Mouse (Mus musculus) MEL (cell line): ENCODE measurements around the gene Plekhm3. TPM values are rescaled to one million over a fixed set of nuclear protein-coding genes. Genes with fewer than 3 reads are reported as not detected.

Source experiments
- DNase-seq: peaks from one replicate; pipeline ENCODE4 v3.0.0; 2011; ENCODE audit warnings: low read depth, low spot score
- H3K27ac ChIP-seq: 2 replicates; pipeline ENCODE4 v1.5.1; 2012; ENCODE audit warnings: low read depth, mild to moderate bottlenecking, control low read depth, low read length, moderate library complexity; ENCODE audit not compliant: control insufficient read depth
- H3K27me3 ChIP-seq, 2 experiments: fragments of 150-350 bp in 1 of 2; sonication (generic) in 1 of 2; 2 replicates each; pipeline ENCODE4 v1.6.1; 2012; ENCODE audit warnings: low read length in 2 of 2, mild to moderate bottlenecking in 2 of 2, improper control_type of control experiment in 1 of 2, moderate library complexity in 1 of 2; ENCODE audit not compliant: insufficient read depth in 2 of 2, control insufficient read depth in 1 of 2
- H3K36me3 ChIP-seq, 2 experiments: 2 replicates each; pipeline ENCODE4 v1.6.1; 2012 to 2014; ENCODE audit warnings: low read length in 2 of 2, improper control_type of control experiment in 1 of 2, inconsistent platforms in 1 of 2, mild to moderate bottlenecking in 1 of 2; ENCODE audit not compliant: insufficient read depth in 2 of 2, control insufficient read depth in 1 of 2
- H3K4me1 ChIP-seq, 2 experiments: fragments of 150-350 bp in 1 of 2; sonication (generic) in 1 of 2; 2 replicates each; pipeline ENCODE4 v1.6.1; 2012; ENCODE audit warnings: low read length in 2 of 2, improper control_type of control experiment in 1 of 2, mild to moderate bottlenecking in 1 of 2; ENCODE audit not compliant: insufficient read depth in 2 of 2, control insufficient read depth in 1 of 2
- H3K4me3 ChIP-seq, 2 experiments: fragments of 150-350 bp in 1 of 2; sonication (generic) in 1 of 2; 2 replicates each; pipeline ENCODE4 v1.5.1; 2012; ENCODE audit warnings: low read depth in 2 of 2, low read length in 2 of 2, mild to moderate bottlenecking in 2 of 2, moderate library complexity in 2 of 2, control low read depth in 1 of 2, improper control_type of control experiment in 1 of 2; ENCODE audit not compliant: control insufficient read depth in 1 of 2, insufficient read depth in 1 of 2
- H3K79me2 ChIP-seq: 2 replicates; pipeline ENCODE4 v1.6.1; 2012; ENCODE audit warnings: mild to moderate bottlenecking, low read length, moderate library complexity; ENCODE audit not compliant: control insufficient read depth, poor library complexity, insufficient read depth
- H3K9ac ChIP-seq: 2 replicates; pipeline ENCODE4 v1.6.1; 2012; ENCODE audit warnings: low read depth, mild to moderate bottlenecking, control low read depth, low read length, moderate library complexity; ENCODE audit not compliant: control insufficient read depth, poor library complexity, severe bottlenecking
- H3K9me3 ChIP-seq: fragments of 150-350 bp; sonication (generic); replicated peaks from 2 replicates; pipeline ENCODE4 v1.6.1; 2012; ENCODE audit warnings: mild to moderate bottlenecking, low read length, improper control_type of control experiment, moderate library complexity; ENCODE audit not compliant: insufficient read depth
- CHD2 ChIP-seq: IDR thresholded peaks from 2 replicates; pipeline ENCODE4 v1.6.1; 2011; ENCODE audit warnings: low read length, improper control_type of control experiment
- ETS1 ChIP-seq: IDR thresholded peaks from 2 replicates; pipeline ENCODE4 v1.6.1; 2012; ENCODE audit warnings: low read depth, mild to moderate bottlenecking, inconsistent platforms, low read length, improper control_type of control experiment, moderate library complexity
- HCFC1 ChIP-seq: IDR thresholded peaks from 2 replicates; pipeline ENCODE4 v1.6.1; 2012; ENCODE audit warnings: low read depth, mild to moderate bottlenecking, inconsistent platforms, low read length, improper control_type of control experiment, moderate library complexity
- KAT2A ChIP-seq: conservative IDR thresholded peaks from 2 replicates; pipeline ENCODE4 v1.6.1; 2012; ENCODE audit warnings: low read depth, low read length, improper control_type of control experiment, inconsistent platforms
- MAZ ChIP-seq: IDR thresholded peaks from 2 replicates; pipeline ENCODE4 v1.6.1; 2012; ENCODE audit warnings: low read depth, mild to moderate bottlenecking, inconsistent platforms, low read length, improper control_type of control experiment
- MYB ChIP-seq: IDR thresholded peaks from 2 replicates; pipeline ENCODE4 v1.6.1; 2011; ENCODE audit warnings: mild to moderate bottlenecking, low read depth, low read length, improper control_type of control experiment
- MYC ChIP-seq: IDR thresholded peaks from 2 replicates; pipeline ENCODE4 v1.6.1; 2011; ENCODE audit warnings: low read depth, mild to moderate bottlenecking, low read length, improper control_type of control experiment, moderate library complexity
- NELFE ChIP-seq: IDR thresholded peaks from 2 replicates; pipeline ENCODE4 v1.6.1; 2011; ENCODE audit warnings: low read depth, low read length, improper control_type of control experiment
- NRF1 ChIP-seq: IDR thresholded peaks from 2 replicates; pipeline ENCODE4 v1.6.1; 2014; ENCODE audit warnings: low read depth, mild to moderate bottlenecking, inconsistent platforms, low read length, improper control_type of control experiment, moderate library complexity; ENCODE audit not compliant: poor library complexity, insufficient read depth, severe bottlenecking
- POLR2A ChIP-seq, 2 experiments: IDR thresholded peaks; 2 replicates each; pipeline ENCODE4 v1.6.1; 2011 to 2012; ENCODE audit warnings: low read length in 2 of 2, mild to moderate bottlenecking in 2 of 2, control low read depth in 1 of 2, improper control_type of control experiment in 1 of 2, low read depth in 1 of 2, moderate library complexity in 1 of 2; ENCODE audit not compliant: control insufficient read depth in 1 of 2, insufficient read depth in 1 of 2, poor library complexity in 1 of 2
- POLR2AphosphoS5 ChIP-seq: IDR thresholded peaks from 2 replicates; pipeline ENCODE4 v1.6.1; 2012; ENCODE audit warnings: low read depth, borderline replicate concordance, mild to moderate bottlenecking, inconsistent platforms, low read length, moderate library complexity, mixed read lengths
- TAL1 ChIP-seq: IDR thresholded peaks from 2 replicates; pipeline ENCODE4 v1.6.1; 2012; ENCODE audit warnings: mild to moderate bottlenecking, inconsistent platforms, low read length, moderate library complexity, mixed read lengths
- TCF12 ChIP-seq: IDR thresholded peaks from 2 replicates; pipeline ENCODE4 v1.6.1; 2014; ENCODE audit warnings: low read depth, mild to moderate bottlenecking, inconsistent platforms, low read length, improper control_type of control experiment, moderate library complexity
- ZKSCAN1 ChIP-seq: IDR thresholded peaks from 2 replicates; pipeline ENCODE4 v1.6.1; 2012; ENCODE audit warnings: low read depth, mild to moderate bottlenecking, inconsistent platforms, low read length, improper control_type of control experiment, moderate library complexity
- ZMIZ1 ChIP-seq: IDR thresholded peaks from 2 replicates; pipeline ENCODE4 v1.6.1; 2012; ENCODE audit warnings: low read depth, mild to moderate bottlenecking, inconsistent platforms, low read length, improper control_type of control experiment, moderate library complexity
- ZNF384 ChIP-seq: IDR thresholded peaks from 2 replicates; pipeline ENCODE4 v1.6.1; 2012; ENCODE audit warnings: low read depth, mild to moderate bottlenecking, inconsistent platforms, low read length, improper control_type of control experiment
- polyA plus RNA-seq, 2 experiments: library from polyadenylated mRNA; stranded (reverse) in 1 of 2; unstranded in 1 of 2; fragments of >175 nt in 1 of 2; fragments of >200 nt in 1 of 2; gene quantifications; 2 replicates each; pipeline versions ENCODE4 v1.2.1 to v1.2.4; 2012; ENCODE audit warnings: low replicate concordance in 2 of 2, low read depth in 1 of 2; ENCODE audit not compliant: insufficient read length in 2 of 2, insufficient read depth in 1 of 2, missing spikeins in 1 of 2
- total RNA-seq: library from RNA; depleted of rRNA; stranded (reverse); fragments of 300-350 nt; gene quantifications from 2 replicates; pipeline ENCODE4 v1.2.3, GENCODE M21; 2012

Plekhm3 gene
- total and polyA plus RNA-seq, 3 experiments: 1.8 to 2.0 TPM; not detected in 1

DNA sequence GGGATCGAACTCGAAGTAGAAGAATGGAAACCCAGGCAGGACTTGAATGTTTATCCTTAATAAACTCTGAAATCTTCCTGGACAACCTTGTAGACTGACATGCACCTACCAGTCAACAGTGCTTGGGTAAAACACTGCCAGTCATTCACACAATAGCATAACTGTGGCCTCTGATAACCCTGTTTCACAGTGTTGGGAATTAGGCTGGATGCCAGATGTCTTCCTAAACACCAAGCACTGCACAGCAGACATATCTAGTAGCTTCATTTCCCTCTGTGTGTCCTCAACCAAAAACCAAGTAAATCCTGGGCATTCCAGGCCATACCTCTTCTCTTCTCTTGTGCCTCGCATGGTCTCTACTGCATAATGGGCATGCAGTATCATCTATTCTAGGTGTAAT, 42.3 kb downstream of the Plekhm3 start:
- H3K9ac ChIP-seq: no peak overlapping the region
- no peaks in the 10 kb centered on the region for H3K79me2 ChIP-seq
- DNase-seq: peak; percentile 14
- no peaks in the 10 kb centered on the region for H3K4me1 ChIP-seq
- TF ChIP-seq ZNF384 (no peak), KAT2A (no peak)
- H3K27ac ChIP-seq: no peak overlapping the region
- no peaks in the 10 kb centered on the region; a peak in 1 of 4 replicates for H3K36me3 ChIP-seq
- H3K4me3 ChIP-seq: no peak overlapping the region
- H3K9me3 ChIP-seq: no peaks in the 10 kb centered on the region
- no peaks in the 10 kb centered on the region for H3K27me3 ChIP-seq

DNA sequence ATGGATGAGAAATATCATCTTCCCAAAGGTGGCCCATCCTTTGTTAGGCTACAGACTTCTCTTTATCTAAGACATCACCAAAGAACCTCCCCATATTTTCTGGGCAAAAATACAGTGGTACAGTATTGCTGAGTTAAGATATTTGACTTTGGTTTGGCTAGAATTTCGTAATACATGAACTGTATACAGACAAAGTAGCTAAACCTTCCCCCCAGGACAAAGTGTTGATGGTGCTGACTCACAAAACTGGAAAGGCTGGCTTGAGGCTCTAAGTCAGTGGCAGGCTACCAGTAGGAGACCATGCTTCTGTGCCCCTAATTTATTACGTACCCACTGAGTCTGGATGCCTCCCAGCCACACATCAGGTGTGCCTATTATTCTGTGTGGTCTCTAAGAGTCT, 48.9 kb downstream of the Plekhm3 start:
- Histone ChIP-seq H3K4me1 (no peaks in the 10 kb centered on the region), H3K27me3 (no peaks in the 10 kb centered on the region), H3K36me3 (no peaks in the 10 kb centered on the region), H3K27ac (no peak overlapping the region), H3K79me2 (no peaks in the 10 kb centered on the region), H3K9me3 (no peaks in the 10 kb centered on the region), H3K4me3 (no peak overlapping the region), H3K9ac (no peak overlapping the region)
- TF ChIP-seq ZMIZ1 (no peak), HCFC1 (no peak), POLR2AphosphoS5 (no peak), TAL1 (no peak), TCF12 (no peak), MAZ (no peak), KAT2A (no peak), CHD2 (no peak), POLR2A (IDR thresholded peaks at IDR 0.05; ENCODE audit: control insufficient read depth in 1 of 2, insufficient read depth in 1 of 2, low read depth in 1 of 2, low read length in 2 of 2, poor library complexity in 1 of 2) (no peak), NELFE (no peak), NRF1 (no peak), ZKSCAN1 (no peak), MYB (no peak), MYC (no peak), ETS1 (no peak)
- no peak for DNase-seq

DNA sequence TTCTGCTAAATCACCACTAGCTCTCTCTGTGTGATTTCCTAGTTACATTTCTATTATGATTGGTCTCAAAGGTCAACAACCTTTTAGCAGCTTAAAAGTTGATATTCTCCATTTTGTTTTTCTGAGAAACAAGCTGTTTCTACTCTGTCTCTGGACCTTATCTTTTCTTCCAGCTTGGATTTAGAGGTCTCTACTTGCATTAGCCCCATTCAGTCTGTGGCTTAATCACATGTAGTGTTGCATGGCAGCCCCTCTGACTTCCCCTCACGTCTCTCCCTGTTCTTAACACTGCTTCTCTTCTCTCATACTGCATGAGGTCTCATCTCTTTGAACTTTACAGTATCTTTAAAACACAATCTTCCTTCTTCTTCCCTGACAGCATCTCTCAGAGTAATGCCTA, 50.4 kb downstream of the Plekhm3 start:
- TF ChIP-seq TAL1 (peak; percentile 38; the same call in 1 of the 2 replicates), ZMIZ1 (no peak)
- Histone ChIP-seq H3K27ac (no peak overlapping the region), H3K36me3 (no peaks in the 10 kb centered on the region), H3K4me1 (no peaks in the 10 kb centered on the region), H3K27me3 (no peaks in the 10 kb centered on the region), H3K79me2 (no peaks in the 10 kb centered on the region), H3K9ac (no peak overlapping the region), H3K9me3 (no peaks in the 10 kb centered on the region), H3K4me3 (no peak overlapping the region)
- DNase-seq: peak; percentile 25
